Mouse (Mus musculus) neural tube, embryonic 14.5 days (tissue): Measurements from ENCODE around the gene Mecr. TPM values are rescaled to one million over a fixed set of nuclear protein-coding genes. Genes with fewer than 3 reads are reported as not detected.

Experiments
- ATAC-seq: fragments of 200-750 bp; cut with Nextera tagmentation; 2 replicates; pipeline ENCODE4 v1.8.0; 2017; ENCODE audit warnings: low read depth, mild to moderate bottlenecking, moderate TSS enrichment, moderate library complexity
- H3K27ac ChIP-seq: fragments of 300-500 bp; sonication (generic); 2 replicates; pipeline ENCODE4 v1.5.1; 2014; ENCODE audit warnings: low read depth, mild to moderate bottlenecking, control low read depth, low read length, moderate library complexity, mixed read lengths
- H3K27me3 ChIP-seq: fragments of 300-500 bp; sonication (generic); 2 replicates; pipeline ENCODE4 v1.6.1; 2014; ENCODE audit warnings: low read length; ENCODE audit not compliant: control insufficient read depth, insufficient read depth
- H3K36me3 ChIP-seq: fragments of 300-500 bp; sonication (generic); 2 replicates; pipeline ENCODE4 v1.6.1; 2014; ENCODE audit warnings: low read length, mixed read lengths; ENCODE audit not compliant: control insufficient read depth, insufficient read depth
- H3K4me1 ChIP-seq: fragments of 300-500 bp; sonication (generic); 2 replicates; pipeline ENCODE4 v1.6.1; 2014; ENCODE audit warnings: low read length; ENCODE audit not compliant: control insufficient read depth, insufficient read depth
- H3K4me2 ChIP-seq: fragments of 300-500 bp; sonication (generic); 2 replicates; pipeline ENCODE4 v1.6.1; 2014; ENCODE audit warnings: mild to moderate bottlenecking, low read depth, low read length, control low read depth
- H3K4me3 ChIP-seq: fragments of 300-500 bp; sonication (generic); 2 replicates; pipeline ENCODE4 v1.5.1; 2014; ENCODE audit warnings: low read depth, low read length, control low read depth, mixed read lengths
- H3K9ac ChIP-seq: fragments of 300-500 bp; sonication (generic); replicated peaks from 2 replicates; pipeline ENCODE4 v1.6.1; 2014; ENCODE audit warnings: low read depth, mild to moderate bottlenecking, control low read depth, low read length, mixed read lengths
- H3K9me3 ChIP-seq: fragments of 300-500 bp; sonication (generic); 2 replicates; pipeline ENCODE4 v1.6.1; 2016; ENCODE audit warnings: low read length; ENCODE audit not compliant: control insufficient read depth
- WGBS: fragments of 180-500 bp; shearing (Covaris S2); extraction: QIAGEN DNeasy Blood & Tissue Kit; methylation state at CpG from one replicate; pipeline ENCODE4 v1.1.7; 2014; 5-methylcytosine and 5-hydroxymethylcytosine counted together
- polyA plus RNA-seq: library from polyadenylated mRNA; unstranded; fragments of >200 nt; fragmentation: Nextera tagmentation; extraction: Ambion mirVana; gene quantifications from 2 replicates; pipeline ENCODE4 v1.2.1, GENCODE M21; 2014

Gene Mecr
- polyA plus RNA-seq, 1 experiment from 2014 or later = 34.9 TPM

DNA sequence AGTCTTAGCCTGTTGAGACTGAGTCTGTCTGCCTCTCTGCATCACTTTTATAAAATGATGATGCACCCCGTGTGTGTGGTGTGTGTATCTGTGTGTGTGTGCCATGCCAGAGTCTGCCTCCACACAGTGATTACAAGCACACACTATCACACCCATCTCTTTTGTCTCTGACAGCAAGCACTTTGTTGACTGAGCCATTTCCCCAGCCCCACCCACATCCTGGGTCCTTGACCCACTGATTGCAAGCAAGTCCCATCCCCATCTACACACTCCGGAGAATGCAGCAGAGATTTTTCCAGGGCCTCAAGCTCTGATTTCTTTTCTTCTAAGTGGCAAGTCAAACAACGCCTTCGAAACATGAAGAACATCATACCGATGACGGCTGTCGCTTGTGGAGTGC lies 29.5 kb upstream of the Mecr start:
- WGBS = 89% methylated on average over 7 of the region's 7 CpGs
- H3K36me3 ChIP-seq = no peaks in the 10 kb centered on the region
- H3K9me3 ChIP-seq = no peaks in the 10 kb centered on the region
- ATAC-seq = no peak
- no peak overlapping the region for H3K4me3 ChIP-seq
- no peaks in the 10 kb centered on the region for H3K4me1 ChIP-seq
- no peak overlapping the region for H3K27ac ChIP-seq
- no peak overlapping the region for H3K4me2 ChIP-seq
- no peak overlapping the region for H3K9ac ChIP-seq
- H3K27me3 ChIP-seq = no peaks in the 10 kb centered on the region

DNA sequence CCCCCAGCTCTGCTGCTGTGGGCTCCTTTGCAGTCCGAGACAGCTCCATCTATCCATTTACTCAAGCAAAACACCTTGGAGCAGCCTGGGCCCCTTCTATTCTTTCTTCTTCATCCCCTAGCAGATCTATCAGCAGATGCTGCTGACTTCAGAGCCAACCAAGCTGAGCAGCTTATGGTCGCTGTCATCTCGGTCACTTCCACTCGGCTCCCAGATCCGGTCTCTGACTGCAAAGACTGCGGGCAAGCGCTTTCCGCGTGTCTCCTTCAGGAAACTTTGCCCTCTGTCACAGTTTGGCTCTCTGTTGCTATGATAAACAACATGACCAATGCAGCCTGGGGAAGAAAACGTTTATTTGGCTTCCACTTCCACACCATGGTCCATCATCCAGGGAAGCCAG lies 28.4 kb upstream of the Mecr start:
- 85% methylated on average over 10 of the region's 10 CpGs for WGBS
- Histone ChIP-seq H3K4me1 (no peaks in the 10 kb centered on the region), H3K9me3 (no peaks in the 10 kb centered on the region), H3K4me3 (no peak overlapping the region), H3K9ac (no peak overlapping the region), H3K36me3 (no peaks in the 10 kb centered on the region), H3K27me3 (no peaks in the 10 kb centered on the region), H3K27ac (no peak overlapping the region), H3K4me2 (no peak overlapping the region)
- no peak for ATAC-seq

DNA sequence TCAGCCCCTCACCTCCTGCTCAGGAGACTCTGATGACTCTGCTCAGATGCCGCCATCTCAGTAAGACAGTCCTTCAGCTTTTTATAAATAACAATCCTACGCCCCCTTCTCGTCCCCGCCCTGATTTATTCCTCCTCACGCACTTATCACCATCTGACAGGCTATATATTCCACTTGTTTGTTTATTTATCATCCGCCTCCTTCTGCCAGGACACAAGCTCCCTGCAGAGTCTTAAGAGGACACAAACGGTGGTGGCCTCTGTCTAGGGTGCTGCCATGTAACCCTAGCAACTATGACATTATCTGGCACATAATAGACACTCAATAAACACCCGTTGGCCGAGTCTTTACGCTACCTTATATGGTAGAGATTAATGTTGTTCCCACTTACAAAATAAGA lies 27.5 kb upstream of the Mecr start:
- H3K36me3 ChIP-seq = no peaks in the 10 kb centered on the region
- no peaks in the 10 kb centered on the region for H3K27me3 ChIP-seq
- H3K9me3 ChIP-seq = no peaks in the 10 kb centered on the region
- no peak for ATAC-seq
- H3K4me1 ChIP-seq = no peaks in the 10 kb centered on the region
- no peak overlapping the region for H3K9ac ChIP-seq
- no peak overlapping the region for H3K27ac ChIP-seq
- H3K4me2 ChIP-seq = no peak overlapping the region
- H3K4me3 ChIP-seq = no peak overlapping the region
- WGBS = 68% methylated on average over 10 of the region's 10 CpGs

DNA sequence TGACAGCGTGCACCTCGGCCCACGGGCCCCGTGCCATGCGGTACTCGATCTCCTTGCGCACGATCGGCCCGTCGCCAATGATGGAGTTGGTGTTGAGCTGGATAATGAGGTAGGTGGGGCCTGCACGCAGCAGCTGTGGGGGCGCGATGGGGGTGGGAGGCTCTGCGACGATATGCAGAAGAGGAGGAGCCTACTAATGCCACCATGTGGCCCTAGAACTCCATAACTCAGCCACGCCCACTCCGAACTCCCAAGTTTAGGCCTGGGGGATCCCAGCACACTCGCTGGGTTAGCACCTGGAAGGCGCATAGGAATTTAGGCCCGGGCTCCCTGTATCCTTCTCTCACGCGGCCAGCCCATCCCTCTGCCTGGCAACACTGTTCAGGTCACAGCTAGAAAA lies 24.3 kb upstream of the Mecr start:
- no peak for ATAC-seq
- Histone ChIP-seq H3K4me2 (no peak overlapping the region), H3K4me1 (no peaks in the 10 kb centered on the region), H3K4me3 (no peak overlapping the region), H3K36me3 (no peaks in the 10 kb centered on the region), H3K27ac (no peak overlapping the region), H3K27me3 (no peaks in the 10 kb centered on the region), H3K9me3 (no peaks in the 10 kb centered on the region), H3K9ac (no peak overlapping the region)
- WGBS = 54% methylated on average over 21 of the region's 23 CpGs

DNA sequence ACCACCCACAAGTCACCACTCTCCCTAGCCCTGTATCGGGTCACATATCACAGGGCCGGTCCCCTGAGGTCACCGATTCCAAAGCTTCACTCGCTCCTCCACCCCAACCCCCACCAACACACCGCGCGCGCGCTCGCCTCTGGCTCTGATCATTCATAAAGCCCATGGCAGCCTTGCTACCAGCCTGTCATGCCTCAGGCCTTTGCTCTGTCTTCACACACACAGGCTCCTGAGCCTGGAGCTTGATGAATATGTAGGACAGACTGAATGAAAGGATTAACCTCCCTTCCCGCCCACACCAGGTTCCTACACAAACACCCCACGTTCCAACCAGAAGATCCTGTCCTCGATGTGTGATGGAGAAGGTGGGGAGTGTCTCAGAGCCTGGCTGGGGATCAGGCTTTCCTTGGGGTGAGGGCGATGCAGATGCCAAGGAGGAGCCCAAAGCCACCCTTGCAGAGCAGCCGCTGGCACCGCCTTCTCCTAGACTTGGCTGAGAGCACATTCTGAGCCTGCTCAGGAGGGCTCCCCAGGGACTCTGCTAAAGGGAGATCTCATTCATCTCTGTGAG lies 22.0 kb upstream of the Mecr start:
- Histone ChIP-seq H3K36me3 (no peaks in the 10 kb centered on the region), H3K4me1 (no peaks in the 10 kb centered on the region), H3K9me3 (no peaks in the 10 kb centered on the region), H3K4me2 (no peak overlapping the region), H3K27me3 (no peaks in the 10 kb centered on the region), H3K27ac (no peak overlapping the region), H3K4me3 (no peak overlapping the region), H3K9ac (no peak overlapping the region)
- ATAC-seq = no peak
- WGBS = 45% methylated on average over 16 of the region's 16 CpGs

DNA sequence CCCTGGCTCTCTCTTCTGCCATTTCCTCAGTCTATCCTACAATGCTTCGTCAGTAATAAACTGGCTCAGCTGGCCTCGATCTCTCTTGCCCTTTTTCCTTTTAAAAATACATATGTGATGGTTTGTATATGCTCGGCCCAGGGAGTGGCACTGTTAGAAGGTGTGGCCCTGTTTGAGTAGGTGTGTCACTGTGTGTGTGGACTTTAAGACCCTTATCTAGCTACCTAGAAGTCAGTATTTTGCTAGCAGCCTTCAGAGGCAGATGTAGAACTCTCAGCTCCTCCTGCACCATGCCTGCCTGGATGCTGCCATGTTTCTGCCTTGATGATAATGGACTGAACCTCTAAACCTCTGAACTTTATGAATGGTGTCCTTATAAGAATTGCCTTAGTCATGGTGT lies 20.7 kb upstream of the Mecr start:
- H3K27me3 ChIP-seq = no peaks in the 10 kb centered on the region
- no peaks in the 10 kb centered on the region for H3K36me3 ChIP-seq
- no peak overlapping the region for H3K9ac ChIP-seq
- WGBS = 90% methylated on average over 3 of the region's 3 CpGs
- H3K4me1 ChIP-seq = no peaks in the 10 kb centered on the region
- no peak for ATAC-seq
- H3K4me3 ChIP-seq = no peak overlapping the region
- H3K9me3 ChIP-seq = no peaks in the 10 kb centered on the region
- no peak overlapping the region for H3K27ac ChIP-seq
- no peak overlapping the region for H3K4me2 ChIP-seq

DNA sequence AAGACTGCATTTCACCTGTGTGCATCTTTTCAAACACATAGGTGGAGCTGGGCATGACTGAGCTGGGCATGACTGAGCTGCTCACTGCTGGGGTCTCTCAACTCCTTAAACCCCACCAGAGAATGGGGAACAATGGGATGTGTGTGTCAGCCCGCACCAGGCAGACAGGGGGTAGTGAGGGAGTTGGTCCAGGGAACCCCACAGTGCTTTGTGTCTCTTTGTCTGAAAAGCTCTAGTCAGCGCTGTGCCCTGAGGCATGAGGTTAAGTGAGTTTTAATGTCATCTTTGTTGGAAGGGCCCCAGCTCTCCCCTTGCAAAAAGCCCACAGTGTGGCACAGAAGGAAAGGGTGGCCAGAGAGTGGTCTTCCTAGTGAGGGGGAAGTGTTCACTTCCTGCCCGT lies 18.3 kb upstream of the Mecr start:
- Histone ChIP-seq H3K27me3 (no peaks in the 10 kb centered on the region), H3K36me3 (no peaks in the 10 kb centered on the region), H3K9ac (no peak overlapping the region), H3K4me3 (no peak overlapping the region), H3K27ac (no peak overlapping the region), H3K4me1 (no peaks in the 10 kb centered on the region), H3K4me2 (no peak overlapping the region), H3K9me3 (no peaks in the 10 kb centered on the region)
- WGBS = 38% methylated on average over 3 of the region's 3 CpGs
- ATAC-seq = no peak

DNA sequence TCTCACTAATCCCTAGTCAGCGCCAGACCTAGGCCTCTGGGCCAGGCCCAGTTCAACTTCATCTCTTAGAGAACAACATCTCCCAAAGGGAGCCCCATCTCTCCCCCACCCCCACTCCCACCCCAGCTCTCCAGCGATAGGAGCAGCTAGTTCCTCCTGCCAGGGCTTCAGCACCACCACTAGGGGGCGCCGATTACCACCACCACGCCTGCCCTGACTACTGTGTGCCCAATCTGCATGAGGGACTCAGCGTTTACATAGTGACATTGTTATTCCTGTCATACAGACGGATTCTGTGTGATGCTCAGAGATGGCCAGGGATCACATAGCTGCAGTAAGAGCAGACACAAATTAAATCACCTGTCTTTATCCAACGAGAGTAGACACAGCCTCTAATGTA lies 17.4 kb upstream of the Mecr start:
- no peaks in the 10 kb centered on the region for H3K9me3 ChIP-seq
- H3K4me1 ChIP-seq = no peaks in the 10 kb centered on the region
- no peak overlapping the region for H3K9ac ChIP-seq
- no peaks in the 10 kb centered on the region for H3K27me3 ChIP-seq
- no peak for ATAC-seq
- H3K4me2 ChIP-seq = no peak overlapping the region
- no peaks in the 10 kb centered on the region for H3K36me3 ChIP-seq
- WGBS = 46% methylated on average over 8 of the region's 8 CpGs
- no peak overlapping the region for H3K27ac ChIP-seq
- no peak overlapping the region for H3K4me3 ChIP-seq

DNA sequence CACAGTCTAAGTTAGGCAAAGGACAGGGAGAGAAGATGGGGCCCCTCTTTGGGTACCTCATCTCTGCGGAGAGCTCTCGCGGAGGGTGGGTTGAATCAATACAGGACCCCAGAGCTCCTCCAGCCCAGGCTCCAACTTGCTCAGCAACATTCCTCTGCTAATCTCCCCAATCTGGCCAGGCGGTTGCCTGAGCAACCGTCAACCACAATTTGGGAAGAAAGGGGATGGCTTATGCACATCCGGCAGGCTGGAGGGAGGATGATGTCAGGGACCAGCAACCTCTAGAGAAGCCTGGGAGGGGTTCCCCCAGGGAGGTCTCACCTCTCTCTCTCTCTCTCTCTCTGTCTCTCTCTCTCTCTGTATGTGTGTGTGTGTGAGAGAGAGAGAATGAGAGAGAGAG lies 16.4 kb upstream of the Mecr start:
- H3K4me3 ChIP-seq = no peak overlapping the region
- H3K9me3 ChIP-seq = no peaks in the 10 kb centered on the region
- no peak for ATAC-seq
- no peak overlapping the region for H3K27ac ChIP-seq
- H3K4me1 ChIP-seq = no peaks in the 10 kb centered on the region
- WGBS = 16% methylated on average over 6 of the region's 6 CpGs
- H3K27me3 ChIP-seq = no peaks in the 10 kb centered on the region
- no peaks in the 10 kb centered on the region for H3K36me3 ChIP-seq
- no peak overlapping the region for H3K9ac ChIP-seq
- no peak overlapping the region for H3K4me2 ChIP-seq

DNA sequence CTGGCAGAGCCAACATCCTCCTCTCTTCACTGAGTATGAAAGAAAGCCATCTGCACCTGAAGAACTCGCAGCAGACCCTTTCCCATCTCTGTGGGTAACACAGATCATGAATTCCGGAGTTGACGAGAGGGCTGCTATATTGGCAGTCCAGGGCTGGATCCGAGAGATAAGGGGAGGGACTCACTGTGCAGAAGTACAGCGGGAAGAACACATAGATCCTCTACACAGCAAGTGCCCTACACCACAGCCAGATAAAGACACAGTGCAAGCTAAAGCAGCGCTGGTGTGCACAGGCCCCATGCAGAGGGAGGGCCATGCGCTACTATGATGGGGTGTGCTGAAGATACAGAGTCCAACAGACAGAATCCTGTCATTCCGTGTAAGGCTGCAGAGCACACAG lies 14.1 kb upstream of the Mecr start:
- Histone ChIP-seq H3K27ac (no peak overlapping the region), H3K9ac (no peak overlapping the region), H3K9me3 (no peaks in the 10 kb centered on the region), H3K4me1 (no peaks in the 10 kb centered on the region), H3K27me3 (no peaks in the 10 kb centered on the region), H3K36me3 (no peaks in the 10 kb centered on the region), H3K4me2 (no peak overlapping the region), H3K4me3 (no peak overlapping the region)
- WGBS = 83% methylated on average over 8 of the region's 8 CpGs
- no peak for ATAC-seq
